Mouse (Mus musculus): Measurements from ENCODE around the gene Rfc1.
A peak's percentile ranks its signal among the peaks of the same experiment; 100 is the strongest.

Gene Rfc1

GRCm38 (mm10) chr5:65335298-65336074 lies at the start of gene Rfc1:
TSS of gene Rfc1 (minus strand) at chr5:65335670.
- DNase-seq (ENCODE audit: low read depth in 1 of 2, low spot score in 2 of 2), result peak; percentile 67 to 80

GRCm38 (mm10) chr5:65374746-65375145 lies 39.3 kb upstream of the Rfc1 start:
- no peak for DNase-seq (ENCODE audit: low read depth in 1 of 2, low spot score in 2 of 2)

- DNase-seq (ENCODE audit: low read depth in 1 of 2, low spot score in 2 of 2), result no peak
These were observed 36.1 kb upstream of the Rfc1 start for GRCm38 (mm10) chr5:65371551-65371950.

GRCm38 (mm10) chr5:65367837-65368236 lies 32.4 kb upstream of the Rfc1 start:
- DNase-seq (ENCODE audit: low read depth in 1 of 2, low spot score in 2 of 2), result no peak

GRCm38 (mm10) chr5:65357771-65358170 lies 22.3 kb upstream of the Rfc1 start:
- no peak for DNase-seq (ENCODE audit: low read depth in 1 of 2, low spot score in 2 of 2)

- DNase-seq (ENCODE audit: low read depth in 1 of 2, low spot score in 2 of 2), result peak in 1 of 2 experiments; percentile 21
These were observed 21.4 kb upstream of the Rfc1 start for GRCm38 (mm10) chr5:65356851-65357250.

- DNase-seq (ENCODE audit: low read depth in 1 of 2, low spot score in 2 of 2), result no peak
These were observed 19.5 kb upstream of the Rfc1 start for GRCm38 (mm10) chr5:65354985-65355384.

- DNase-seq (ENCODE audit: low read depth in 1 of 2, low spot score in 2 of 2), result no peak
These were observed 18.6 kb upstream of the Rfc1 start for GRCm38 (mm10) chr5:65354097-65354496.

GRCm38 (mm10) chr5:65350508-65350907 lies 15.0 kb upstream of the Rfc1 start:
- DNase-seq (ENCODE audit: low read depth in 1 of 2, low spot score in 2 of 2), result no peak

- no peak for DNase-seq (ENCODE audit: low read depth in 1 of 2, low spot score in 2 of 2)
These were observed 12.7 kb upstream of the Rfc1 start, which contains the start of gene Klb for GRCm38 (mm10) chr5:65348168-65348567. TSS of gene Klb (plus strand) at chr5:65348314.

GRCm38 (mm10) chr5:65340167-65340566 lies 4.7 kb upstream of the Rfc1 start:
- no peak for DNase-seq (ENCODE audit: low read depth in 1 of 2, low spot score in 2 of 2)

- DNase-seq (ENCODE audit: low read depth in 1 of 2, low spot score in 2 of 2), result no peak
These were observed 2.9 kb upstream of the Rfc1 start for GRCm38 (mm10) chr5:65338394-65338793.

GRCm38 (mm10) chr5:65336075-65336355 lies 545 bp upstream of the Rfc1 start:
- no peak for DNase-seq (ENCODE audit: low read depth in 1 of 2, low spot score in 2 of 2)

- DNase-seq (ENCODE audit: low read depth in 1 of 2, low spot score in 2 of 2), result no peak
These were observed 682 bp downstream of the Rfc1 start for GRCm38 (mm10) chr5:65334788-65335187.

GRCm38 (mm10) chr5:65329971-65330370 lies 5.5 kb downstream of the Rfc1 start:
- no peak for DNase-seq (ENCODE audit: low read depth in 1 of 2, low spot score in 2 of 2)

GRCm38 (mm10) chr5:65326212-65326611 lies 9.3 kb downstream of the Rfc1 start:
- peak in 1 of 2 experiments; percentile 31 for DNase-seq (ENCODE audit: low read depth in 1 of 2, low spot score in 2 of 2)

GRCm38 (mm10) chr5:65324758-65325355 lies 10.6 kb downstream of the Rfc1 start:
- no peak for DNase-seq (ENCODE audit: low read depth in 1 of 2, low spot score in 2 of 2)

- DNase-seq (ENCODE audit: low read depth in 1 of 2, low spot score in 2 of 2), result no peak
These were observed 11.2 kb downstream of the Rfc1 start for GRCm38 (mm10) chr5:65324271-65324670.

GRCm38 (mm10) chr5:65322165-65322564 lies 13.3 kb downstream of the Rfc1 start:
- DNase-seq (ENCODE audit: low read depth in 1 of 2, low spot score in 2 of 2), result no peak

GRCm38 (mm10) chr5:65319176-65319575 lies 16.3 kb downstream of the Rfc1 start:
- no peak for DNase-seq (ENCODE audit: low read depth in 1 of 2, low spot score in 2 of 2)

- DNase-seq (ENCODE audit: low read depth in 1 of 2, low spot score in 2 of 2), result peak in 1 of 2 experiments; percentile 5
These were observed 26.6 kb downstream of the Rfc1 start for GRCm38 (mm10) chr5:65308866-65309265.

GRCm38 (mm10) chr5:65308208-65308607 lies 27.3 kb downstream of the Rfc1 start:
- no peak for DNase-seq (ENCODE audit: low read depth in 1 of 2, low spot score in 2 of 2)

GRCm38 (mm10) chr5:65305516-65305915 lies 30.0 kb downstream of the Rfc1 start:
- DNase-seq (ENCODE audit: low read depth in 1 of 2, low spot score in 2 of 2), result no peak

Measured in monocyte, adult 2 months (primary cell).